Mouse (Mus musculus): Measurements from ENCODE around the gene Arhgef2.
"Not testable (repeated sequence)": the region's sequence is repeated elsewhere in the genome, so short reads cannot be mapped to it uniquely, and the experiment has no call there.

Arhgef2 gene

DNA sequence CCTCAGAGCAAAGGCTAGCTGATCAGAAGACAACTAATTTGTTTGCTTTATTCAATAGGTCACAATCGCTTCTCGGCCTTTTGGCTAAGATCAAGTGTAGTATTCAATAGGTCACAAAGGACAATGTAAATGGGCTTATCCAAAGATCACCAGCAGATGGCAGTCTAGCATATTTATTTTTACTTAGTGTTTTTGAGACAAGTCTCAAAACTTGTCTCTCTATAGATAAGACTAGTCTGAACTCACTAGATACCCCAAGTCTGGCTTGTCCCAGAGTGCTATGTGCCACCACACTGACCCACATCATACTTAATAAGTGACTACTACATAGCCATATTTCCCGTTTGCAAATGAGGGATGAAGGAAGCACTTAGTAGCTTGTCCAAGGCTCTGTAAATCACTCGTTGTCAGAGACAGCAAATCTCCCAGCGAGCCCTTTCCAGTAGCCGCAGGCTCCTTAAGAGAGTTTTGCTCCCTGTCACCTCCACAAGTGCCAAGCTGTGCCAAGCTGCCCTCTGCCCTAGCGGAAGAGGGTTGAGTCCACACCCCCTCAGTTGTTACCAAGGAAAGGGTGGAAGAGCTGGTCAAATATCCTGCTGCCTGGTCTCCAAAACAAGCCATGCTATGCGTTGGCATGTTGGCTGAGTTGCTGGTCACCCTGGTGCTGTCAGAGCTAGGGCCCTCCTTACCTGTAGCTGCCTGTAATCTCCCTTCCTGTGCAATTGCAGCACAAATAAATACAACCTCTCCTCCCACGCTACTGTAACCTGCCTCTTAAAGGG is 13.6 kb upstream of the Arhgef2 start:
- peak in 1 of 2 experiments; percentile 28 for DNase-seq

DNA sequence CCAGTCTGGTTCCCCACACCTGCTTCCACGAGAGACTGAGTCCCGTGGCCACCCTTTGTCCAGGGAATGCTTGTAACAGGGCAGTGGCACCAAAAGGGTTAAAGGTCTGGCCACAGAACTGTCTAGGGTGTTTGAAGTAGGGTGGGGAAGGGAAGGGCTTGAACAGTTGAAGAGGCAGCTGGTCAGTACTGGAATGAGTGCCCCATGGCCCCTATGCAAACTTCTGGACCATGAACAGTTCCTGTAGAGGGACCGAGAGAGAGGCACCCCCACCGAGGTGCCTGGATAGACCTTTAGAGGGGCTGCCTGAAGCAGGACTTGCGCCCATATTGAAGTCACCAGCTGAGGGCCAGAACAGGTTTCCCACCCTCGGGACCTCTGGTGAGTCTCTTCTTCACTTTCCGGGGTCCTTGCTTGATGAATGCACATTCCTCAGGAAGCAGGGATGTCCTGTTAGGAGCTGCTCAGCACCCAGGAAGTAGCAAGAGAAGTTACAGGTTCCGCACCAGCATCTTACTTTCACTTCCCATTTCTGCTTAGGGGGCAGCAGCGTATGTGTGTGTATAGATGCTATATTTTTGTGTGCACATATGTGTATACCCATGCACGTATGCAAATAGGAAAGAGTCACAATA is 12.7 kb upstream of the Arhgef2 start:
- peak in 1 of 2 experiments; percentile 24 for DNase-seq

DNA sequence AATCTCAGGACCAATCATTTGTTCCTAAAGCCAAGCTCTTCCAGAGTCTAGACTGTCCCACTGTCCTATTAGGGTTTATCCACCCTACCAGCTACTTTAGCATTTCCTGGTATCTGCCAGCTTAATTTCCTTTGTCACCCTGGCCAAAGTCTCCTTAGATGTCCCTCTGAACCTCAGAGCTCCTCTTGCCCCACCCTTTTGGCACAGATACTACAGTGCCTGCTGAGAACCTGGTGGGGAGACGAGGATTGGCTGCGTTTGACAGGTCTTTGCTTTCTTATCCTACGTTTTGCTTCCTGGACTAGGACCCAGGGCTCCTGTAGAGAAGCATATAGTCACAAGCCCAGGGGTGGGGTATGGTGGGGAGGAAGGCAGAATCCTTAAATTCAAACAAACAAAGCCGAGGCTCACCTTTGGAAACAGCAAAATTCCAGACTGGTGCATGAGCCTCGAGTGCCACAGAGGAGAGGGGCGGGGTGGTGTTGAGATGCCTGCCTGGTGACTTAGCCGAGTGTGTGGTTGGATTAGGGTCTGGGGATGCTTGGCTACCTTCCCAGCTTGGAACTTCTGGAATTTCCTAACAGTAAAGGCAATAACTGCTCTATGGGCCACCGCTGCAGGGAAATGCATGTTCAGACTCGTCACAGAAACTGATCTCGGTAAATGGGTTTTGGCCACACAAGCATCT is 11.7 kb upstream of the Arhgef2 start:
- DNase-seq = no peak

DNA sequence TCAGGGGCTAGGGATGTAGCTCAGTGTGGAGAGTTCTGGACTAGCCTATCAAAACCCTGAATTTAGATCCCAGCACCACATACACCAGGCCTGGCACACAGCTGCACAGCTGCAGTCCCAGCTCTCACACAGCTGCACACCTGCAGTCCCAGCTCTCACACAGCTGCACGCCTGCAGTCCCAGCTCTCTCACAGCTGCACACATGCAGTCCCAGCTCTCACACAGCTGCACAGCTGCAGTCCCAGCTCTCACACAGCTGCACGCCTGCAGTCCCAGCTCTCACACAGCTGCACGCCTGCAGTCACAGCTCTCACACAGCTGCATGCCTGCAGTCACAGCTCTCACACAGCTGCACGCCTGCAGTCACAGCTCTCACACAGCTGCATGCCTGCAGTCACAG is 9.2 kb upstream of the Arhgef2 start:
- not testable (repeated sequence) for DNase-seq

DNA sequence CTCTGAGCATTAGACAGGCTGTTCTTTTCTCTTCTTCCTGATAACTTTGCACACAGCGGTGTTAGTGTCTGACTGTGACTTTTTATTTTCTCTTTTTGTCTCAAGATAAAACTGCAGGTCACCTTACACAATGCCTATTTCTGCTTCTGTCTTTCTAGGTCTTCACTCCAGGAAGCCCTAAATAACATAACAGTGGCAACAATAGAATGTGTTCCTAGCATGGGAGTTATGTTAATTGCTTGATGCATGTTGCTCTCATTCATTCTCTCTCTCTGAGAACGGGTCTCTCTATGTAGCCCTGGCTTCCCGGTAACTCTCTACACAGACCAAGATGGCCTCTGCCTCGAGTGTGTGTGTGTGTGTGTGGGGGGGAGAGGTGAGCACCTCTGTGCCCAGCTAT is 3.3 kb upstream of the Arhgef2 start:
- no peak for DNase-seq

DNA sequence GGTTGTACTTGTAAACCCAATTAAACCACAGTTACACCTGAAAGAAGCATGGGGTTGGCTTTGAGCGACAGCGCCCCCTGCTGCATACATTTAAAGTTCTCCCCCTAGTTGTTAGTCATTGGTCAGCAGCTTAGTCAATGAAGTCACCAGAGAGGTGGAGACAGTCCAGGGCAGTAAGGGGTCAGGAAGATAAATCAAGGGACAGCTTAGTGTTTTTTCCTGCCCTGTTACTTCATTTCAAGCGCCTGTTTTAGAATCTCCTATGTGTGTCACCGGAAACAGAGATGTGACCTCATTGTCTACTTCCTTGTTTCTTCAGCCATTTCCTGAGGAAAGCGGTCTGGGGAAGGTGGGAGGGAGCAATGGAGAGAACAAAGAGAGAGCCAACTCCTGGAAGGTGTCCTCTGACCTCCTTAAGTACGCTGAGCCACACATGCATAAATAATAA is 2.0 kb upstream of the Arhgef2 start:
- DNase-seq = peak; percentile 46 to 60

DNA sequence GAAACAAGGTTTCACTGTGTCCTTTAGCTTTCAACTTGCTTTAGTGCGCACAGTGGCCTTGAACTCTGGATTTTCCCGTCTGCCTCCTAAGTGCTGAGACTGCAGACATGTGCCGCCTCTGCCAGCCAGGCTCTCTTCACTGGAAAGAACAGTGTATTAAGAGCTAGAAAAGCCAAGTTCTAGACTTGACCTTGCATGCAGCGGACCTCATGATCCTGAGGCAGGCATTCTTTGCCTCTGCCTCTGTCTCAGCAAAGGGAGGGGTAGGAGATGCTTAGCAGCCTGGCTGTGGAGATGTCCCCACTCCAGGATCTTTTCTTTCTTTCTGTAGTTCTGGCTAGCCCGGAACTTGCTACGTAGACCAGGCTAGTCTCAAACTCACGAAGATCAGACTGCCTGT is 903 bp upstream of the Arhgef2 start:
- no peak for DNase-seq

DNA sequence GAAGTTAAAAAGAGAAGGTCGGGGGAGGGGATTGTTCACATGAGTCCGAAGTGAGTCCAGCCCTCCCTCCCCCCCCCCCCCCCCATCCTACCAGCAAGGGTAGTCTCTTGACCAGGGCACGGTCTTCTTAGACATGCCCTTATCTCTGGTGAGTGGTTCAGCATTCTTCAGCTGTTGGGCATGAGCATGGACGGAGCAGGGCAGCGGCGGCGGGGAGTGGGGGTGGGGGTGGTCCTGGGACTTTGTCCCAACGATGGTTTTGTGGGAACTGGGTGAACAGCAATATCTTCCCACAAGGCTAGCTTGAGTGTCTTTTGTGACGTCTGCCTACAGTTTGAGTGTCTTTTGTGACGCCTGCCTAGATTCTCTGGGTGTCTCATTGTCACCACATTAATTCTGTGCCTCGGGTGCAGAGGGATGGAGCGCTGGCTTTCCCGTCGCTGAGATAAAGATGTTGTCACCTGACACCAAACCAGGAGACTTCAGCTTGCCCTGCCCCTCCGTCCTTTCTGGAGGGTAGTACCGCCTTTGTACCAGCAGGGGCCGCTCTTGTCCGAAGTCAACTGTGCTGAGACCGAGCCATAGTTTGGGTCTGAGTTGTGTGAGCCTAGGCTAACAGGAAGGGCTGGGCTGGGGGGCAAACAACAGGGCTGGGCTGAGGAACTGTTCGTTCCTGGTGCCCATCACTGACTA is 1.4 kb downstream of the Arhgef2 start:
- peak; percentile 75 to 77 for DNase-seq

DNA sequence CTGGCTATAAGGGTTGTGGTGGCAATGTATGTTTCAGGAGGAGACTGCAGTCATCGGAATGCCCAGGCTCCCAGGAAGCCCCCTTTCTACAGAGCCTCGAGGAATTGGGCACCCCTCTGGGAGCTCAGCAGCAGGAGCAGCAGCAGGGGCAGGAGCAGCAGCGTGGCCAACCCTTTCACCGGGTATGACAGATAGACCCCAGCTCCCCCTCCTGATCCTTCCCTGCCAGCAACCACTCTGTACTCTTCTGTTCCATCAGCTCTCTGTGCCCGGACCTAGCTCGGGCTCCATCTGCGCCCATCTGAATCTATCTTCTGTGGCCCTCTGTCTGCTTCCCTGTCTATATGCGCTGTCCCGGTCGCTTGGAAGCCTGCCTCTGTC is 2.0 kb downstream of the Arhgef2 start:
- DNase-seq = no peak

DNA sequence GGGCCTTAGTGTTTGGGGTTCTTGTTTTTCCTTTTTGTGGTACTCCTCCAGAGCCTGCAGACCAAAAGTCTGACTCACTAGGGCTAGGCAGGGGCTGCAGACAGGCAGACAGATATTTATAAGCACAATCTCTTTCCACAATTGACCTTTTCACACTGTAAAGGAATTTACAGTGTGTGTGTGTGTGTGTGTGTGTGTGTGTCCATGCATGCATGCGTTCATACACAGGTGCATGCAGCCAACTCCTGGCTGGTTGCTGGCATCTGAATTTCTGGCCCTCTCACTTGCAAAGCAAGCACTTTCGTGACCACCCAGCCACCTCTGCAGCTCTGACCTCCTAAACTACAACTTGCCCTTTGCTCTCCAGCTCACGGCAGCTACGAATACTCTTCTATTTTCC is 3.3 kb downstream of the Arhgef2 start:
- no peak for DNase-seq

DNA sequence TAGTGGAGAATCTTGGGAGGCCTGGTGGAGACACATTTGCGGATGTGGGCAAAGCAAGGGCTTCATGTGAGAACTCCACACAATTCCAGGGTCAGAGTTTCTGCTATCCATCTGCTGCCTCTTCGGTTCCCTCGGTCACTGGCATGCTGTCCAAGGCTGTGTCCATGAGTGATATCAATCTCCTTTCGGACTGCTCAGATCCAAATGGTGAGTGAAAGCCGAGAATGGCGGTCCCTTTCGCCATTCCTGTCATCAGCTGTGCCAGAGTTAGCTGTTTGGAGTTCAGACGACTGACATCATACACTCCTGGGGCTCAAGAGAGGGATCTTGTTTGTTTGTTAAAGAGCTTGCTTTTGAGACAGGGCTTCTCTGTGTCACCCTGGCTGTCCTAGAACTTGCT is 8.7 kb downstream of the Arhgef2 start:
- no peak for DNase-seq

DNA sequence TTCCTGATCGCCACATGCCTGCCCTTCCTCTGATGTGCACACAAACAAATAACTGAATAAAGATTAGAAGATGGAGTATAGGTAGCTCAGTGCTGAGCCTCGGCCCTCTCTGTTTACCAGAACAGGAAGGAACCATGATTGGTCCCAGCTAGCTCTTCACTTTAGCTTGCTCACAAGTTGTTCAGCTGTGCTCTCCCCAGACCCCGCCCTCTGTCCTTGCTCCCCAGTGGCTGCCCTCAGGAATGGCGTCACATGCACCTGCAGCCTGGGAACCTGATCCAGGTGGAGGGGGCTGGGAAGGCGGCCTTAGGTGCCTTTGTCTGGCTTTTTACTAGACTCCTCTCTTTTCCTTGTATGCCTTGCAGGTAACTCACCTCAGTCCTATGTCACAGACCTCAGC is 9.4 kb downstream of the Arhgef2 start:
- DNase-seq = no peak

DNA sequence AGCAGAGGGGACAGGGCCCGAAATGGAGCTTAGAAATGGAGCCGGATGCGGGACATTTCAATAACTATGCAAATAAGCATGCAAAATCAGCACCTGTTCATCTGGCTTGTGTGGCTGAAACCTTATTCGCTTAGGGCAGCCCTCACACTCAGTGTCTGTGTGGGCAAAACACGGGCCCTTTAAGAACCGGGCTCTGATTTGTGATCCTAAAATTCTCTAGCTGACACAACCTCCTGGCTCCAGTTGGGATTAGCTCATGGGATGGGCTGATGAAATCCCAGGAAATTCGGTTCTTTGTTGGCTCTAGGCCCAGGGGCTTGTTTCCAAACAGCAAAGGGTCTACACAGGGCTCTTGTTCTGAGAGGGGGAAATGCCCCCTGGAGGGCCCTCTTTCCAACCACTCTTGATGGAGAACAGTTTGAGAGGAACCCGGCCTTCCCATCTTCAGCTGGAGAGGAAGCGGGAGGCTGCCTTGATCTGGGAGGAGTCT is 10.2 kb downstream of the Arhgef2 start:
- DNase-seq = no peak

DNA sequence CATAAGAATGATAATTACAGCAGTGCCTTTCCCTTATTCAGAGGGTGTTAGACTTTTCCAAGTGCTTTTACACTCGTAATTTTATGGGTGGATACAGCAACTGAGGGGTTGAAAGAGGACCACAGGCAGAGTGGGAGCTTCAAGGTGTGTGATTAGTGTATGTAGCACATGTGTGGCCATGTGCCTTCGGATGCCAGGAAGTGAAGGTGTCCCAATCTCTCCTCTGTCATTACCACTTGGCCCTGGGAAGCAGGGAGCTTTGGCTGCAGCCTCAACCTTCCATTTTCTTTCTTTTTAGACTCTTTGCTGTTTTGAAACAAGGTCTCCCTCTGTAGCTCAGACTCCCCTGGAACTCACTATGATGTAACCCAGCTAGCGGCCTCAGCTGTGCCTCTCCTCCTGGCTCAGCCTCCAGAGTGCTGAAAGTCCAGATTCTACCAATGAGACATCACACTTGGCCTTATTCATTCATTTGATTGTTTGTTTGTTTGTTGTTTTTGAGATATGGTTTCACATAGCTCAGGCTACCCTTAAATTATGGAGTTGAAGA is 11.3 kb downstream of the Arhgef2 start:
- DNase-seq = no peak

DNA sequence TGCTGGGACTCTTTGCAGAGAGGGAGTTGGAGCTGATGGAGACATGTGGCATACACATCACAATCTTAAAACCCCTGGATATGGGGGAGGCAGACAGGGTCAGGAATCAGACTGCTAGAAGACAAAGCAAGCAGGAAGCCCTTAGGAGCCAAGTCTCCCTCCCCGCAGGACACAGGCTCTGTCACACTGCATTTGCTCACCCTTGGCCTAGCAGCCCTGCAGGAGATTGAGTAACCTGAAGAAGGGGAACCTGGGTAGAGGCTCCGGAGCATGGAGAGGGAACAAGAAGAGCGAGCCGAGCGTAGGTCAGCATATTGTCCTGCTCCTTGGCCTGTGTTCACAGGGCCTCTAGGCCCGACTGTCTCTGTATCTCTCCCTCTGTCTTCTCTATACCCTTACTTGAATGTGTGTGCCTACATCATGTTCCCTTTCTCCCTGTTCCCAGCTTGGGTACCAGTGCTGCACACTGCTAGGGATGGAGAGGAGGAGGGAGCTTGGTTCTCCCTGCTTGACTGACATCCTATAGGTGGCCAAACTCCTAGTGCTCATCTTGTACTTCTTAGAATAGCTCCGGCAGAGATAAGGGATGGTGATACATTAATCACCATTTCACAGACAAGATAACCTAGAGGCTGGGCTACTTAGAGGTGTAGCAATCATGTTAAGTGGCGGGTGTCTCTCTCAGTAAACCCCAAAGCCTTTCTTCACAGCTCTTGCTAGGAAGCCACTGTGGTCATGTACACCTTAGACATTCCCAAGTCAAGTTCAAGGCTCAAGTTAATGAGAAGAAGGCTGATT is 12.5 kb downstream of the Arhgef2 start:
- DNase-seq = no peak

DNA sequence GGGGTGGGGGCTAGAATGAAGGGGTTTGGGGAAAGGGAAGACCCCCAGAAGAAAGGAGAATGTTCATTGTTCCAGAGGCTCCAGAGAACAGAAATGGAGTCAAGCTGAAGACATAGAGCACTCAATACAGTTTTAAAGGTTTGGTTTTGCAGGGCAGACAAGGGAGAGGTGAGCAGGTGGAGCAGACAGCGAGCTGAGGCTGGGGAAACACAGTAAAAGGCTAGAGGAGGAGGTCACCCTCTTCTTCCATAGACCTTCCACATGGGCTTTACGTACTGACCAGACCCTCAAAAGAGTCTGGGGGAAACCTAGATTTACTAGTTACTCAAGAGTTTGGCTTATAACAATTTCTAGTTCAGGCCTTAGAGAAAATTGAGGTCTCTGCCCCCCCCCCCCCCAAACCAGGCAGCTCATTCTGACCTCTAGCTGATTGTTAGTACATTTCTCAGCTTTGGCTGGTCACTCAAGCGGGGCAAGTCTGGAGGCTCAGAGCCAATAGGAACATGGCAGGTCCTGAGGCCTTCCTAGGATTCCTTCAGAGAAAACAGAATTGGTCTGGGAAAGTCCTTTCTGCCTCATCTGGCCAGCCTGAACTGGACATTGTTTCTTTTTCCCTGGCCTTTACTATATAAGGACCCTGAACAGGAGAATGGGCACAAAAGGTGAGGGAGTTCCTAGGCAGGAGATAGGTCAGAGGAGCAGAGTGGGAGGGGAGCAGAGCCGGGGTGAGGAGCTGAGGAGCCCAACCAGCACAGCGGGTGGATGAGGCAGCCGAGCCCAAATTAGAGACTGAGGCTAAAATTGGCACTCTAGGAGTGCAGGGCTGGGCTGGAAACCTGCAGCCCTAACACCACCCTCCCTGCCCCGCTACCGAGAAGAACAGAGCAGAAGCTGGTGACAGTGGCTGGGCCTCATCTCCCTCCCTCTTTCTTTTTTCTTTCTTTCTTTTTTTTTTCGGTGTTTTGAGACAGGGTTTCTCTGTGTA is 13.6 kb downstream of the Arhgef2 start:
- no peak for DNase-seq

DNA sequence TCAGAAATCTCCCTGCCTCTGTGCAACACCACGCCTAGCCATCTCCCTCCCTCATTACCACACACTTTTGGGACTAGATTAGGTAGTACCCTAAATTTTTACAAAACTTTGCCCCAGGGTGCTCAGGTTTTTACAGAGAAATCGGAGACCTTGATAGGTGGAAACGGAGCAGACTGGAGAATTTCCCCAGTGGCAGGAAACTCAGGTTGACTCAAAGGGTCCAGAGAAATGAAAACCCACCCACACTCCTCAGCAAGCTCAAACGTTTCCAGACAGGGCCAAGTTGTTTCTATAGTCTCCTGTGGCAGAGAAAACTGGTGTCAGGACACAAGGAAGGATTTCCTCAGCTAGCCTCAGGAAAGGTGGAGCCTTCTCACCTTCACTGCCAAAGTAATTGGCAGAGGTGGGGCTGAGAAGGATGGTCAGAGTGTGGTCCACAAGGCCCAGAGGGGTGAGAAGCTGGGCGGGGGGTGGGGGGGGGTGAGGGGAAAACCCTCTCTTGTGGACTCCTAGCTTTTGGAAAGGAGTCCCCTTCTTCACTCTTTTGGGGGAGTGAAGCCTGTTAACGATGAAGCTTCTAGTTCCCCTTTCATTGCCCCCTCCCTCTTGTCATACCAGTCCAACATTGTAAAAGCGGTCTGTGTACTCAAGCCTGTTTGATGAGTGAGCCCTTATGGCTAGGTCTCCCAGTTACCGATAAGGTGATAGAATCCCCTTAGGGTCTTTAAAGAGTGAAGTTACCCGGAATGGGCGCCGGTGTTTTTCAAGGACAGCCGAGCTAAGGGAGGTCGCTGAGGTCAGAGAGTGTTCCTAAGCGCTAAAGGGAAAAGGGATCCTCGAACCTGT is 14.6 kb downstream of the Arhgef2 start:
- DNase-seq = no peak

DNA sequence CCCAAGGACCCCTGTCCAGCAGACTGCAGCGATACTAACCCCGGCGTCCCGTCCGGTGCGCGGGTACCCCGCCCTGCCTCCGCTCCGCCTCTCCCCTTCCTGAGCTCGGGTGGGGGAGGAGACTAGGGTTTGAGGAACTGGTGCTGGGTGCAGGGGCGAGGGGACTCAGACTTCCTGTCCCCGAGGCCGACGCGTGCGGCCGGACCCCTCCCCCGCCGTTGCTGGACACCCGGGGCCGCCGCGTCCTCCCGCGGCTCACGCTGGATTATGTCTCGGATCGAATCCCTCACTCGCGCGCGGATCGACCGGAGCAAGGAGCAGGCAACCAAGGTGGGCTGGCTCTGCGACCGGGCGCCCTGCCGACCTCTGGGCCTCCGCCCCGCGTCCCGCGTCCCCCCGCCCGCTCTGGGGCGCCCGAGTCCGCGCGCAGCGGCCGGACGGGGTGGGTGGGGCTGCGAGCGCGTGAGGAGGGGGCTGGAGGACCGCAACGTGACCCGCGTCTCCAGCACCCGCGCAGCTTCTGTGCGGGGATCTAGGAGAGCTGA is 15.3 kb downstream of the Arhgef2 start:
- peak; percentile 79 to 84 for DNase-seq

DNA sequence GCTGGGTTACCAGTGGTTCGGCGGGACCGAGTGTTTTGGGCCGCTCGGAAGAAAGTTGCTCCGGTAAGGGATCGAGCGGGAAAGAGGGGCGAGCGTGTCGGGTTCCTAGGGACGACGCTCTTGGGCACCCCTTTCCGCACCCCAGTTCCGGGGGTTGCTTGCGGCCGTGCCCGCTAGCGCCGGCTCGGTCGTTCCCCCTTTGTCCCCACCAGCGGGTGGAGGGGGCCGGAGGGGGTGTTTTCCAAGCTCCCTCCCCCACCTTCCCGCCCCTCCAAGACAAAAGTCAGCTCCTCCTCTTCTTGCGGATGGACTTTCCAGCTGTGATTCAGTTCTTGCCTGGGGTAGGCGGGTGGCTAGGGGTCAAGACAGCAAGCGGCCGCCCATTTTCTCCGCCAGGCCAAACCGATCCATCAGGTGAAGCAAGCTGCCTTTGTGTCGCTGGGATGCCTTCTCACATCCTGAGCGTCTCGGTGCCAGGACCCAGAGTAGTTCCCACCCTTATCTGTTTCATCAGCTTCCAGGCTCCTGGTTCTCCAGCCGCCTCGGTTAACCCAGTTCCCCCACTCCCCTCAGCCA is 15.9 kb downstream of the Arhgef2 start:
- DNase-seq = peak; percentile 21 to 36
